ENCODE assay signal across 8 mouse cellular contexts in the genomic region with DNA sequence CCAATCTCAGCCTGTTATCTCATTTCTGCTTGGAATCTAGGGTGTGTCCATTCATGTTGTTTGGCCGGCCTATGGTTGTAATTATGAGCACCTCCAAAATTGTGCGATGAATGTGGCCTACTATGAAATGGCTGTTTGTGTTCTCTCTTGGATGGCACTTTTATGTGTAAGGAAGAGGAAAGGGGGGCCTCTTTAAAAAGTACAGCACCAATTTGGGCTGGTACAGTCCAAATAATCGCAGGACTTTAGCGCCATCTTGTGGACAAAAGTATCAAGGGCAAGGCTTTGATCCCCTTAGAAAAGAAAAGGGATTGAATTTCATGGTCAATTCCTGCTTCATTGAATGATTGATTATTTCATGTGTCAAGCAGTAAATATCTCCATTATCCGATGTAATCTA. TPM values are rescaled to one million over a fixed set of nuclear protein-coding genes. Genes with fewer than 3 reads are reported as not detected.
A peak's percentile ranks its signal among the peaks of the same experiment; 100 is the strongest.
DNase-seq lines count a peak whose midpoint lies in the region.

No protein-coding gene starts in this region.

- peak; percentile 21 to 37 for DNase-seq in adrenal gland, adult 18-20 months (ENCODE audit: low spot score in 2 of 2)
- DNase-seq in adrenal gland, postnatal 4 days (ENCODE audit: low spot score in 2 of 2), result no peak
- peak; percentile 16 for DNase-seq in MEL-GATA-1-ER (ENCODE audit: extremely low read depth, low read depth)
- peak; percentile 84 to 92 for DNase-seq in cerebellum, postnatal 10 days
- peak; percentile 45 to 74 for DNase-seq in frontal cortex, postnatal 36 days (ENCODE audit: low spot score in 2 of 2)
- peak; percentile 73 for DNase-seq in layer of hippocampus, adult 9-10 months (ENCODE audit: low spot score)
- peak; percentile 80 for DNase-seq in mesoderm, embryonic 11.5 days (ENCODE audit: low read depth, low spot score)
- DNase-seq in telencephalon, adult 2 months (ENCODE audit: low read depth, low spot score), result peak; percentile 43

RNA-seq across cellular contexts. Expression of a gene that starts 46.3 kb away (rescaled TPM):
- 1 to 10 TPM; 1.9 to 2.7 TPM for total RNA-seq in adrenal gland, adult 18-20 months (2021)
- total RNA-seq in adrenal gland, postnatal 4 days (2021), result 1 to 10 TPM; 7.9 to 8.2 TPM

Comparison
In these comparisons a context has a peak if more than half of its experiments do, and no peak if none do; other contexts are left out.
1. DNase-seq: peak in adrenal gland, adult 18-20 months (2 of 2), MEL-GATA-1-ER (single experiment), cerebellum, postnatal 10 days (2 of 2), frontal cortex, postnatal 36 days (2 of 2), layer of hippocampus, adult 9-10 months (single experiment), mesoderm, embryonic 11.5 days (single experiment) and telencephalon, adult 2 months (single experiment); none in adrenal gland, postnatal 4 days (0 of 2).